Mouse (Mus musculus) adrenal gland, postnatal 10 days (tissue): ENCODE results near the gene Lsamp. TPM values are rescaled to one million over a fixed set of nuclear protein-coding genes. Genes with fewer than 3 reads are reported as not detected.
"Not testable (repeated sequence)": the region's sequence is repeated elsewhere in the genome, so short reads cannot be mapped to it uniquely, and the experiment has no call there.

Source experiments
- DNase-seq: peaks from one replicate; pipeline ENCODE4 v3.0.0; 2021; ENCODE audit warnings: mixed read lengths
- total RNA-seq, 2 experiments: library from RNA; stranded (reverse); gene quantifications; 2 replicates each; pipeline ENCODE4 v1.2.3; 2021

Lsamp gene
- total RNA-seq, 2 experiments from 2014 or later, result 4.9 to 10.3 TPM

GRCm38 (mm10) chr16:40504262-40504960 is 520.2 kb downstream of the Lsamp start:
- no peak for DNase-seq

DNA sequence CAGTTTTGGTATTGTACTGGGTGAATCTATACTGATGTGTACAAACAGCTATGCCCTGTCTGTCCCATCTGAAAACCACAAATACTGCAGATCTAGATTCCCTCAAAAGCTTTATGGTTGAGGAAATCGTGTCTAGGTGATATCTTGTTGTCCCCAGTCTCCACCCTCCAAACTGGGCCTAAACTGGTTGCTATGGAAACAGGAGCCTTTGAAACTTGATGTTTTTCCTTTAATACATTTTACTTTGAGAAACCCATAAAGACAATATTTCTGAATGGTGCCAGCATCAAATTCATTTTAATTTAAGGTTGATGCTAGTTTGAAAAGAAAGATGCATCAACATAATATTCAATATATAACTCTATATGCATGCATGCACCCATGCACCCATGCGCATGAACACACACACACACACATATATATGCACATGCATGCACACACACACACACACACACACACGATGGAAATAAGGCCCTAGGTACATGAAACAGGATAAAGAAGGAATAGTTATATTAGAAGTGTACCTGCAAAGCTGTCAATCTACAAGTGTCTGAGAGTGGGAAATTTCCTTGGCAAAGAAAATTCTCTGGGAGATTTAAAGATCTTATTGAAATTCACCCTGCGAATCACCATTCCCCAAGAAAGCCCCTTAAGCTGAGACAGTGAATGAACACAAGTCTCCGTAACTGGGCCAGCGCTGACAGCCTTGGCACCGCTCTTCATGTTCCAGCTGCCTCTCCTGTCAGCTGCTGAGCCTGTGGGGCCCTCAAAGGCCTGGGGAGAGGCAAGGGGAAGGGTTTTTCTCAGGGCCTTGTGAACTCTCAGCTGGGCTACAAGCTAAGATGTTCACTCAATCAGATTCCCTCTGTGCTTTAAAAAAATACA is 525.2 kb downstream of the Lsamp start:
- DNase-seq, result no peak

GRCm38 (mm10) chr16:40536754-40537153 is 552.6 kb downstream of the Lsamp start:
- no peak for DNase-seq

GRCm38 (mm10) chr16:40549663-40550062 is 565.5 kb downstream of the Lsamp start:
- DNase-seq, result no peak

DNA sequence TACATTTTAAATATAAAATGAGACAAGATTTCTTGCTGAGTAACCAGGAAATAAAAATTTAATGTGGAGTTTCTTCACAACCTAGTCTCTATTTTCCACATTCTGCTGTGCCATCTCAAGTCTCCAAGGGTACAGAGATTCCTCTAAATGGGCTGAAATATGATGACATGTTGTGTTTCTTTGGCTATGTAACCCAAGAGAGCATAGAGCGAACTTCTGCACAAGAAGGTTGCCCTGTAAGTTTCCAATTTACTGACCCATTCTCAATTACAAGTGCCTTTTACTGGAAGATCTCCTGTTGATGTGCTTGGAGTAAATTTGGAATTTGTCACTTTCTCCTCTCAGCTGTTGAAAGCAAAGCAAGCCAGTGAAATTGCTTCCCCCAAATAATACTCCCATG is 571.4 kb downstream of the Lsamp start:
- DNase-seq, result no peak

GRCm38 (mm10) chr16:40557680-40558249 is 573.6 kb downstream of the Lsamp start:
- no peak for DNase-seq

- DNase-seq, result no peak
Measured at GRCm38 (mm10) chr16:40567431-40567941, 583.3 kb downstream of the Lsamp start.

- no peak for DNase-seq
Measured at GRCm38 (mm10) chr16:40572085-40572745, 588.1 kb downstream of the Lsamp start.

GRCm38 (mm10) chr16:40582076-40582475 is 597.9 kb downstream of the Lsamp start:
- no peak for DNase-seq

GRCm38 (mm10) chr16:40593161-40593560 is 609.0 kb downstream of the Lsamp start:
- DNase-seq, result no peak

GRCm38 (mm10) chr16:40601431-40602387 is 617.5 kb downstream of the Lsamp start:
- no peak for DNase-seq

- DNase-seq, result no peak
Measured at GRCm38 (mm10) chr16:40607509-40607908, 623.3 kb downstream of the Lsamp start.

- DNase-seq, result not testable (repeated sequence)
Measured at GRCm38 (mm10) chr16:40616697-40617096, 632.5 kb downstream of the Lsamp start.

DNA sequence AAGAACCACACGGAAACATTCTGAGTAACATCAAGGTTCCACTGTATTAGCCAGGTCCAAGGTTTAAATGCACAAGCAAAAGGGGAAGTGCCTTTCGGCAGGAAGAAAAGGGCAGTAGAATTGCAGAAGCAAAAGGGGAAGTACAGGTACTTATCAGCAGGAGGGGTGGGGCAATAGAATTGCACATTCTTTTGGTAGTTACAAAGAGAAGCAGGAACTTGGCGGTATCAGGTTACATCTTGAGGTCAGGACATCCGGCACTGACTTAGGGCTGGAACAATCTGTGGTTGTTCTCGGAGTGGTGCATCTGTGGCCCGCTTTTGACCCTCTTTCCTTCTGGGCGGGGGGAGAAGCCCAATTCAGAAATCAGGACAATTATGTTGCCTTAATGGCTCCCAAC is 636.9 kb downstream of the Lsamp start:
- DNase-seq, result not testable (repeated sequence)

DNA sequence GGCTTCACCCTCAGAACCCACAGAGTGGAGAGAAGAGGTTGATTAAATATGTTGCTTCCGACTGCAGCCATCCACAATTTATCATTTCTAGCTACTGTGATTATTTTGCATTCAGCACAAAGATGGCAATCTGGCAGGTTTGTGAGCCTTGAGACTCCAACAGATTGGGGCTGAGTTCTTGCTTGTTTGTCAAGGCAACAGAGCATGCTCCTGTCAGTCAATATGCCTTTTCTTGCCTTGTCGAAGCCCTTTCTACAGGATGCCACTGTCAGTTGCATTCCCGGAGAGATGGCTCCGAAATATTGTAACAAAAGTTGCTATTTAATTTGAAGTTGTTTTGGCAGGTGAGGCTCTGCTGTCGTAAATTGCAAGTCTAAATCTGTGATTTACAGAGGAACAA is 643.0 kb downstream of the Lsamp start:
- no peak for DNase-seq

GRCm38 (mm10) chr16:40639621-40640371 is 655.6 kb downstream of the Lsamp start:
- DNase-seq, result no peak

GRCm38 (mm10) chr16:40652800-40653199 is 668.6 kb downstream of the Lsamp start:
- DNase-seq, result no peak

GRCm38 (mm10) chr16:40653508-40653907 is 669.3 kb downstream of the Lsamp start:
- no peak for DNase-seq

DNA sequence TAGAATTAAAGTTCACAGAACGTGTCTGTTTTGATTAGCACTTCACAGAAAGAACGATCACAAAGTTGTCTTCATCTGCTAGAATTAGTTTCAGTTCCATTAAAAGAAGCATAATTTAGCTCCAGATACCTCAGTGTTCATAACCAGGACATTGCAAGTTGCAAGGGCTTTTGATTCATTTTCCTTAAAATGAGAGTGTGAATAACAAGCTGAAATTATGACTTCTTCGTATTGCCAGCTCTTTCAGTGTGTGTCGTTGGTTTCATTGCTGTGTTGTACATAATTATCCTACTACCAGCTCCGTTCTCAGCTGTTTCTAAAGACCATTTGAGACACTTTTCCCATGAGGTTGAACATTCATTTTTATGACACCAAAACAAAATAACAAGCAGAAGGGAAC is 672.2 kb downstream of the Lsamp start:
- DNase-seq, result no peak

DNA sequence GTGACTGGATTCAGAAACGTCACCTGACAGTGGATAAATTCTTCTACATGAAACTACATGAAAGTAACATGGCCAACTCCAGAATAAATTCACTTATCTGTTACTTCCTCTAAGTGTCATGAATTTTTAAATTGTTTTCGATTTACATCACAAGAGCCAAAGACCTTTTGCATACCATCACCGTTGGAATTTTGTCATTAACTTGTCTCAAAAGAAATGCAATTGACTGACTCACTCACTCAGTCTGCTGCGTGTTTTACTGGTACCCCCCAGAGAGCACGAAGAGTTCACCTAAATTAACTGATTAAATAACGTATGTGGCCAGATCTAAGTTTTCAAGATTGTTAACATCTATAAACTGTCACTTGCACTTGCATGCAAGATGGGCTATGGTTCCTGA is 672.7 kb downstream of the Lsamp start:
- DNase-seq, result no peak
